9 mouse cellular contexts compared by ENCODE assay signal in genomic region chr5:118562206-118562605, GRCm38 (mm10). TPM values are rescaled to one million over a fixed set of nuclear protein-coding genes. Genes with fewer than 3 reads are reported as not detected.
DNase-seq lines count a peak whose midpoint lies in the region; ATAC-seq and TF ChIP-seq lines count a peak whose summit lies in the region.
"Had no signal": no experiment of that assay in that cellular context is flagged by ENCODE, and none has a peak within 500 bp of the region (broad histone marks: within the 10 kb centered on the region; RNA-seq: fewer than 3 reads in every experiment).

No protein-coding gene starts in this region.

- WGBS in lung, postnatal 0 days, result 71% methylated on average over 3 of the region's 3 CpGs
- WGBS in forebrain, embryonic 13.5 days, result 17% methylated on average over 3 of the region's 3 CpGs
- 36% methylated on average over 3 of the region's 3 CpGs for WGBS in limb, embryonic 15.5 days
- 65% methylated on average over 3 of the region's 3 CpGs for WGBS in stomach, embryonic 16.5 days

- H3K9me3 ChIP-seq in lung, postnatal 0 days (ENCODE audit: low read length), result no peaks in the 10 kb centered on the region
- H3K9me3 ChIP-seq in forebrain, embryonic 13.5 days (replicated peaks), result no peaks in the 10 kb centered on the region
- H3K9me3 ChIP-seq in limb, embryonic 15.5 days, result no peaks in the 10 kb centered on the region
- H3K9me3 ChIP-seq in stomach, embryonic 16.5 days (replicated peaks; ENCODE audit: control insufficient read depth, low read length), result no peaks in the 10 kb centered on the region

- H3K4me3 ChIP-seq in lung, postnatal 0 days (ENCODE audit: low read depth, low read length), result peak overlapping the region; percentile 82
- peak overlapping the region; percentile 86 for H3K4me3 ChIP-seq in forebrain, embryonic 13.5 days
- H3K4me3 ChIP-seq in limb, embryonic 15.5 days, result peak overlapping the region; percentile 74
- H3K4me3 ChIP-seq in stomach, embryonic 16.5 days (replicated peaks; ENCODE audit: low read length), result peak overlapping the region; percentile 78

- ATAC-seq in lung, postnatal 0 days, result no peak
- ATAC-seq in forebrain, embryonic 13.5 days, result no peak
- ATAC-seq in limb, embryonic 15.5 days (ENCODE audit: insufficient number of reproducible peaks, low FRiP score, low TSS enrichment, low read depth), result no peak
- ATAC-seq in stomach, embryonic 16.5 days (ENCODE audit: insufficient read depth, low FRiP score), result no peak

- H3K27me3 ChIP-seq in lung, postnatal 0 days (replicated peaks; ENCODE audit: insufficient read depth, low read length), result no peaks in the 10 kb centered on the region
- H3K27me3 ChIP-seq in forebrain, embryonic 13.5 days, result peaks cover 2% of the 10 kb centered on the region; the same call in 1 of the 2 replicates
- no peaks in the 10 kb centered on the region for H3K27me3 ChIP-seq in limb, embryonic 15.5 days
- H3K27me3 ChIP-seq in stomach, embryonic 16.5 days (ENCODE audit: control insufficient read depth, insufficient read depth, low read length), result no peaks in the 10 kb centered on the region; the same call in 1 of the 2 replicates

- no peak overlapping the region for H3K9ac ChIP-seq in lung, postnatal 0 days (replicated peaks; ENCODE audit: low read depth)
- H3K9ac ChIP-seq in forebrain, embryonic 13.5 days, result peak overlapping the region; percentile 94
- no peak overlapping the region for H3K9ac ChIP-seq in limb, embryonic 15.5 days
- peak overlapping the region; percentile 4; the same call in 1 of the 2 replicates for H3K9ac ChIP-seq in stomach, embryonic 16.5 days (ENCODE audit: low read length)

- intact Hi-C loops in left cerebral cortex, postnatal 14 days (cut with DNase I), result loop anchor here (5.0 kb wide), 1 partner anchor 140 kb away; no protein-coding TSS in a partner anchor

- no peak for TF ChIP-seq CTCF in lung, postnatal 0 days (IDR thresholded peaks at IDR 0.05)

- TF ChIP-seq EP300 in lung, postnatal 0 days (IDR thresholded peaks at IDR 0.05), result no peak

- DNase-seq in lung, postnatal 0 days (ENCODE audit: low spot score), result peak; percentile 51
- DNase-seq in lung, adult 18-20 months, result no peak
- DNase-seq in left cerebral cortex, postnatal 14 days (ENCODE audit: low spot score in 2 of 2), result no peak
- DNase-seq in cerebellum, postnatal 4 days (ENCODE audit: low spot score in 2 of 2), result no peak
- DNase-seq: kidney, postnatal 25 days; right cerebral cortex, postnatal 4 days had no signal

- peak overlapping the region; percentile 82 for H3K4me2 ChIP-seq in lung, postnatal 0 days (replicated peaks; ENCODE audit: low read depth, low read length)
- H3K4me2 ChIP-seq in forebrain, embryonic 13.5 days, result peak overlapping the region; percentile 79
- H3K4me2 ChIP-seq in limb, embryonic 15.5 days, result peak overlapping the region; percentile 68
- peak overlapping the region; percentile 64 for H3K4me2 ChIP-seq in stomach, embryonic 16.5 days (ENCODE audit: low read depth, low read length)

- no peak overlapping the region for H3K27ac ChIP-seq in lung, postnatal 0 days (ENCODE audit: low read length)
- no peak overlapping the region for H3K27ac ChIP-seq in forebrain, embryonic 13.5 days
- no peak overlapping the region for H3K27ac ChIP-seq in limb, embryonic 15.5 days
- H3K27ac ChIP-seq in stomach, embryonic 16.5 days (ENCODE audit: low read length), result no peak overlapping the region

- 0 out of 2 replicates have a peak, but pooled peaks cover 5% of the 10 kb centered on the region for H3K4me1 ChIP-seq in lung, postnatal 0 days (ENCODE audit: insufficient read depth, low read depth, low read length)
- H3K4me1 ChIP-seq in forebrain, embryonic 13.5 days, result peaks cover 59% of the 10 kb centered on the region
- H3K4me1 ChIP-seq in limb, embryonic 15.5 days, result peaks cover 46% of the 10 kb centered on the region
- H3K4me1 ChIP-seq in stomach, embryonic 16.5 days (ENCODE audit: control insufficient read depth, insufficient read depth, low read length), result peaks cover 34% of the 10 kb centered on the region

- no peaks in the 10 kb centered on the region for H3K36me3 ChIP-seq in lung, postnatal 0 days (ENCODE audit: insufficient read depth, low read length)
- no peaks in the 10 kb centered on the region for H3K36me3 ChIP-seq in forebrain, embryonic 13.5 days (ENCODE audit: poor library complexity, severe bottlenecking)
- H3K36me3 ChIP-seq in limb, embryonic 15.5 days, result no peaks in the 10 kb centered on the region
- no peaks in the 10 kb centered on the region for H3K36me3 ChIP-seq in stomach, embryonic 16.5 days (ENCODE audit: control insufficient read depth, insufficient read depth, low read length)

RNA-seq across cellular contexts. Expression of gene Med13l, which starts 1.7 kb away (rescaled TPM):
- polyA plus RNA-seq in lung, postnatal 0 days (2015; fragmentation: Nextera tagmentation; extraction: Ambion mirVana), result 10.1 and 11.1 TPM in 2 replicates
- 17.8 and 18.6 TPM in 2 replicates for polyA plus RNA-seq in forebrain, embryonic 13.5 days (2015; fragmentation: Nextera tagmentation; extraction: Ambion mirVana)
- polyA plus RNA-seq in limb, embryonic 15.5 days (2015; fragmentation: Nextera tagmentation; extraction: Ambion mirVana), result 14.3 and 16.5 TPM in 2 replicates
- 9.9 and 10.4 TPM in 2 replicates for polyA plus RNA-seq in stomach, embryonic 16.5 days (2015; fragmentation: Nextera tagmentation; extraction: Ambion mirVana)
- 10 to 100 TPM; 78.0 to 88.1 TPM for total RNA-seq in left cerebral cortex, postnatal 14 days (2021)

Comparison
In these comparisons a context has a peak if more than half of its experiments do, and no peak if none do; other contexts are left out.
1. H3K9ac ChIP-seq: peak in forebrain, embryonic 13.5 days (single experiment) and stomach, embryonic 16.5 days (single experiment); none in lung, postnatal 0 days (single experiment) and limb, embryonic 15.5 days (single experiment).
2. Peak in every context shown above with its lines, with median percentiles within 50 percentile points of each other: H3K4me2 ChIP-seq and H3K4me3 ChIP-seq.